Mouse (Mus musculus) brain, embryonic 14.5 days (tissue): Measurements from ENCODE around the gene Crygs.

Source experiments
- CTCF ChIP-seq: fragments of 200-500 bp; IDR thresholded peaks from 2 replicates; pipeline ENCODE4 v1.5.1; 2012; ENCODE audit warnings: inconsistent platforms, mild to moderate bottlenecking, moderate library complexity, borderline replicate concordance; ENCODE audit not compliant: insufficient read depth, insufficient read length; ENCODE audit errors: extremely low read depth
- POLR2A ChIP-seq: fragments of 200-500 bp; IDR thresholded peaks from 2 replicates; pipeline ENCODE4 v1.6.1; 2012; ENCODE audit warnings: mild to moderate bottlenecking, inconsistent platforms, borderline replicate concordance; ENCODE audit not compliant: poor library complexity, insufficient read depth, insufficient read length, severe bottlenecking; ENCODE audit errors: extremely low read depth

GRCm38 (mm10) chr16:22842871-22843270 lies 31.5 kb upstream of the Crygs start:
- TF ChIP-seq POLR2A (no peak), CTCF (no peak)
